Mouse (Mus musculus) cerebellum, adult 8-10 months (tissue): ENCODE measurements around the gene Bola1.
"Not testable (repeated sequence)": the region's sequence is repeated elsewhere in the genome, so short reads cannot be mapped to it uniquely, and the experiment has no call there.

ENCODE experiments used
- DNase-seq: peaks from one replicate; pipeline ENCODE4 v3.0.0; 2022

Gene Bola1

DNA sequence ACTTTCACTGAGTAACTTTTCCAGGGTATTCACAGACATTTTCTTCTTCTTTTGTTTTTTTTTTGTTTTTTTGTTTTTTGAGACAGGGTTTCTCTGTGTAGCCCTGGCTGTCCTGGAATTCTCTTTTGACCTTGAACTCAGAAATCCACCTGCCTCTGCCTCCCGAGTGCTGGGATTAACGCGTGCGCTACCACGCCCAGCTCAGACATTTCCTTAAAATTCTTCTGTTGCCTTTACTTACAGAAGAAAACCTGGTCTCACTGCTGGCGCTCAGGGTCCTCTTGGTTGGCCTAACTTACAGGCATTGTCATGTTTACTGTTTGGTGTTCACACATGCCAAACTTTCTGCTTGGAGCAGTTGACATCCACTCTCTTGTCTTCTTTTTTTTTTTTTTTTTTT, 44.3 kb downstream of the Bola1 start:
- no peak for DNase-seq

DNA sequence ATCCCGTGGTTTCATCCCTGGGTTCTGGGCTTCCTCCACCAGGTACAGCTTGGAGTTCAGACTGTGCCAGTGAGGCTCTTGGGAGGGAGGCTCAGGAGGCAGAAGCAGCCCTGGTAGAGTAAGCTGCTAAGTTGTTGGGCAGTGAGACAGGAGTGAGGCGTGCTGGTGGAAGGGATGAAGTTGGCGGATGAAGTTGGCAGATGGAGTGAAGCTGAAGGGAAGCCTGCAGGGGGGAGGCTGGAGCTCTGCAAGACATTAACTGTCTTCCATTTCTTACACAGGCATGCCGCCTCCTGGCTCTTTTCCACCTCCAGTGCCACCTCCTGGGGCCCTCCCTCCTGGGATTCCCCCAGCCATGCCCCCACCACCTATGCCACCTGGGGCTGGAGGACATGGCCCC, 45.5 kb downstream of the Bola1 start:
- DNase-seq = not testable (repeated sequence)

- no peak for DNase-seq
These were observed 46.3 kb downstream of the Bola1 start for GRCm38 (mm10) chr3:96173185-96173584.

DNA sequence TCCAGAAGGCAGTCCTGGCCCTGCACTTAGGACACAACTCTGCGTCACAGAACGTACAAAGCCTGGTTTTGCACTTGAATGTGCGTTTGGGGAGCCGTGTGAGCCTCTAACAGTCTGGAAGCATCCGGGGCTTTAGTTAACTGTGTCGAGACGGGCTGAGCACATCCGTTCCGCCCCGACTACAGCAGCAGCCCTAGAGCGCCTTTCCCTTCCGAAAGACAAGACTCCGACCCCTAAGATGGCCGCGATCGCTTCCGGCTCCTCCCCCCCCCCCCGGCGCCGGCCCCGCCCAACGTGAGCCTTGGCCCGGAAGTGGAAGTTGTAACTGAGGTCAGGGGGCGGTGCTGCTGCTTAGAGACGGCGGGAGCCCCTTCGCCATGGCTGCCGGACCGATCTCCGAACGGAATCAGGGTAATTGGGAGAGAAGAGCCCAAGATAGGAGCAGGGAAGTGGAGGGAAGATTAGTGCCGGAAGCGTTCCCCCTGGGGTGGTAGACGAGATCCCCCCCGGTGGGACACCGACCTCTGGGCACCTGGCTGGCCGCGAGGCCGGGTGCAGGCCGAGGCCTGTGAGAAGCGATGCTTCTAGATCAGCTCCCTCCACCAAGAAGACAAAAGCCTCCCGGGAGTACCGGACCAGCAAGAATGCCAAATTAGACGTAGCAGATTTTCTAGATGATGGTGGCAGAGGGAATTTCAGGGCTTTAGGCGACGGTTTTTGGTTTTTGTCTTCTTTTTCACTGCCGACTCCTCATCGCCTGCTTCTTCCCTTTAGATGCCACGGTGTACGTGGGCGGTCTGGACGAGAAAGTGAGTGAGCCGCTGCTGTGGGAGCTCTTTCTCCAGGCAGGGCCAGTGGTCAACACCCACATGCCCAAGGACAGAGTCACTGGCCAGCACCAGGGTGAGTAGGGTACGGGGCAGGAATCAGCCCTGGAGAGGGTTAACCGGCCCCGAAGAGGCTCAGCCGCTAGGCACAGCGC, 47.0 kb downstream of the Bola1 start, which contains the start of gene Sf3b4:
Sf3b4 (plus strand) TSS at position 136 of the 982 bp plus-strand sequence.
- peak; percentile 80 for DNase-seq

DNA sequence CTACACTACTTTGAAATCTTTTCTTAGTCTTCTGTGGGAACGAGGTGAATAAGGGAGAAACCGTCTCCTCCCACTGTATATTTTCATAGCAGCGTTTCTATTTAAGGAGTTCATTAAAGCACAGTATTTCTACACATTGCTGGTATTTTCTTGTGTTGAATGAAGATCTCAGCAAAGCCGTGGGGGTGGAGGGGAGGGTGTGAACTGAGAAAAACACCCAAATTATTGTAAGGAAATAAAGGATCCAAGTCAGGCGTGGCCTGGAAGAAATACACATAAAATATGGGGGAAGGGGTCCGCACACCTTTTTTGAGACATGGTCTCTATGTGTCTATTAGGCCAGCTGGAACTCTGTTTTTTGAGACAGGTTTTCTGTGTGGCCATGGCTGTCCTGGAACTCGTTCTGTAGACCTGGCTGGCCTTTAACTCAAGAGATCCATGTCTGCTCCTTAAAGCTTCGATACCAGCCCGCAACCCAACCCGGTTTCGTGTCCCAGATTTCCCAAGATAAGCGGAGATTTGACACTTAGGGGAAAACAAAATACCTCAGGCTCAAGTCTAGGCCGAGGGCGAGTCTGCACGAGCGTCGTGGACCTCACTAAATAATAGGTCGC, 47.8 kb downstream of the Bola1 start:
- DNase-seq = peak; percentile 44

DNA sequence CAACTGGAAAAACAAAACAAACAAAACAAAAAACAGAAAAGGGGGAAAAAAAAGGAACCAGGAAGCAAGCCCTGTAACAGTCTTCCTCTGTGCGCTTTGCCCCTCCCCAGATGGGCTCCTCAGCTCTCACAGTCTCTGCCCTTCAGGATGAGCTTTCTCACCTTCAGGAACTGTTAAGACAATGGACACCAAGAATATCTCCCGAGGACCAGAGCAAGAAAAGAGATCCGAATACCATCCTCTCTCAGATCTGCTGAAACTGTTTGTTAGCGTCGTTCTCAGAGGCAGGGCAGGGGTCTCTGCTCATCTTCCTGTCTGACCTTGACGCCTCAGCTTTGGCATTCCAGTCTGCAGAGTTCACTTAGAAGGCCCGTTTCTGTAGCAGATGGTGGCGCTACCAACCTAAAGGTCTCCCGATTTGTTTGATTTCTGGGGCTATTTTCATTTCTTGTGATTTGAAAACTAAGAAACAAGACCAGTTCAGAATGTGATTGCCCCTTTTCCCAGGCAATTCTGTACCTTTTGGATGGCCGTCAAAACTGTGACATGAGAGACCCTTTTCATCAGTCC, 48.4 kb downstream of the Bola1 start:
- DNase-seq = no peak

- DNase-seq = no peak
These were observed 49.2 kb downstream of the Bola1 start for GRCm38 (mm10) chr3:96170276-96170675.

DNA sequence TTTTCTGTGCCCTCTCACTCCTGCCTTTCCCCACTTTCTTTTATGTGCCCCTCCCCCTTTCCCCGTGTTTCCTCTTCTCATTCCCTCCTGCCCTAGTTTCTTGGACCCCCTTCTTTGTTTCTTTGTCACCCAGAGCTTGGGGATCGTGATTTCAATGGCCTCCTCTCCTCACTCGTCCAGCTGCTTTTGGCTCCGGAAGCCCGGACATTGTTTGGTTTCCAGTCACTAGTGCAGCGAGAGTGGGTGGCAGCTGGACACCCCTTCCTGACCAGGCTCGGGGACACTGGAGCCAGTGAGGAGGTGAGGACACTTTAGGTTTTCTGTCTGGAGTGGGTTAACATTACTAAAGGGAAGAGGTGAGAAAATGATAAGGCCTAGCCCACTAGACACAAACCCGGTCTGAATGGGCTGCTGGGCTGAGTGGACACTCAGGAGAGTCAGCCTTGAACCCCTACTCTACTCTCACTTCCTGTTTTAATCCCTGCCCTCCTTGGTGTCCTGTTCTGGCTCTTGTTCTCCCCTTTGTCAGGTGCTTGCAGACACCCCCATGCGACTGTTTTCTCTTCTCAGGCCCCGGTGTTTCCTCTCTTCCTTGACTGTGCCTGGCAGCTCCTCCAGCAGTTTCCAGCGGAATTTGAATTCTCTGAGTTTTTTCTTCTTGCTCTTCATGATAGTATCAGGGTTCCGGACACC, 50.9 kb downstream of the Bola1 start:
- no peak for DNase-seq

GRCm38 (mm10) chr3:96163040-96163439, 56.5 kb downstream of the Bola1 start:
- no peak for DNase-seq

DNA sequence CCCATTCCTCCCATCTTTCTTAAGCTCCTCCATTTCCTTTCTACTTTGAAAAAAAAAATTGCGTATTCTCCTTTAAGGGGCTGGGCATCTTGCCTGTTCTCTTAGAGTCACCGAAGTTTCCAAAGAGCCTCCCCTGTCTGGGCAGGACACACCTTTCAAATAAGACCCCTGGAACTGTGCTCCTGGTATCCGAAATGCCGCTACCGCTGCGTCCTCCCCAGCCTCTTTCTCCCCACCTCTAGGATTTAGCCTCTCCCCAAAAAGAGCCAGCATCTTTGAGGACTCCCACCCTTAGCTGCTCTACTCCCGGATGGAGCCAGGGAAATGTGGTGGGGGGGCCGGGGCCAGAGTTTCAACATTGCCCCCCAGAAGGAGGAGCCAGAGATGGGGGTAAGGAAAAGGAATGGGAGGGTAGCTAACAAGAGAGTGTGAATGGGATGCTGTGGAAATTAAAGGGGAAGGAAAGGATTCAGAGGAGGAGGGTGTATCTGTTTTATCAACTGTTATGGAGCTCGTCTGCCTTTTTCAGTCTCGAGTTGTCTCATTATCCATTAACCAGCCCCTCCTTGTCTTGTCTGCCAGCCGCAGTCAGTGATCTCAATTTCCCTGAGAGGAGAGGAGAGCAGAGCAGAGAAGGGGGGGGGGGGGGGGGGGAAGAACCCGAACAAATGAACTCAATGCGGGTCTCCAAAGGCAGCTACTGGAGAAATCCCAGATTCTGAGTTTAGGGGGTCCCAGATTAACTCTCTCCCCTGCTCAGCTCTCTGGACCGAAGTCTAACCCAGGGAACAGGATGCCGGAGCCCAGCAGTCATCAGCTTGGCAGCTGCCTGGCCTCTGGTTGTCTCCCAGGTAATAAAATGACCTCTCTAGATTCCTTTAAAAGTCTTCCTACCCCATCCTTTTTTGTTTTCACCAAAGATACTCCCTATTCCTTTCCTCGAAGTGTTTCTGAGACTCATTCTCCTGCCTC, 57.4 kb downstream of the Bola1 start, which contains the start of gene Mtmr11:
Mtmr11 (plus strand) TSS at position 136 of the 972 bp plus-strand sequence.
- no peak for DNase-seq

DNA sequence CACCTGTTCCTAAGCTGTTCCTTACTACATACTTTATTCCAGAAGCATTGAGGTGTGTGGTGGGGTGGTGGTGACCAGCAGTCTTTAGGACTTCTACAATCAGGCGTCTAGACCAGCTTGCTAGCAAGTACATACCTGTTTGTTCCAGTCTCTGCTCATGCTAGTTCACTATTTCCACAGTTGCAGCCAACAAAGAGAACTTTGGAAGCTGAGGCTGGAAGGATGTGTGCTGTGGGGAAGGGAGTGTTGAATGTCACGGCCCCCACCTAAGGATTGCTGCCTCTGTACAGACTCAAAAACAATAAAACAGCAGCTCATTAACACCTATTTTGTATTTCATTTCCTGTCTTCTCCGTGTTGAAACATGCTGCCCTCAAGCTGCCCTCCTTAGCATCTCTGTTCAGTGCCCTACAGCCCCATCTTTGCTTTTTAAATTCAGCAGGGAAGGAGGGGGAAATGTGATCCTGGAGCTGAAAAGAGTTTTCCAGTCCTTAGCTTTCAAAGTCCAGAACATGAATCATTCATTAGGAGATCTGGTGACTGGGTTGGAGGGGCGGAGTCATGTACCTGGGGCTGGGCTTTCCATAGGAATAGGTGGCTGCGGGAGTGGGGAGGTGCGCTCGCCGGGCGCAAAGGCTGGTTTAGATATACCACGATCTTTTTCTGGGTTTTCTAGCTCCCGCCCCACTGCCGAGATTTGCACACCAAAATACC, 58.5 kb downstream of the Bola1 start:
- peak; percentile 72 for DNase-seq

DNA sequence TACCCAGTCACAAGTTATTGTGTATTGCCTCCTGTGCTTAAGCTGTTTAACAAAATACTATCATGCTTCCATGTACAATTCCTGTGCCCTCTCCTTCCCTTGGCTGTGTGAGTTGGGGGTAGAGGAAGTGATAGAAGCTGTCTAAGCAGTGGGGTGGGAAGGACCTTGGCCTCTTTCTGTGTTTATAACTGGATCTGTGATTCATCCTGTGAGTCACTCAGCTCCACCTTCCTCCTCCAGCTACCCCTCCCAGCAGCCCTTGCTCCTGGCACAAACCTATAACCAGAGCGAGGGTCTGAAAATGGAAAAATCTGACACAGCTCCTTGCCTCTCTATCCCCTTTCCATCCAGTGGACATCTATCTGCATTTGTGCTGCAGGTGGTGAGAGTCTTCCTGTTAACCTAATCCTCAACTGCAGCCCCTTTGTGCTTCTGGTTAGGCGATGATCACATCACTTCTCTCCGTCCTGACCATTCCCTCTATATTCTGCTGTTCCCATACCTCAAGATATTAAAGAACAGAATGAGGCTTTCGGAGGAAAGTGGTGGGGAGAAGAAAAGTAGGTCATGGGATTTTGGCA, 59.2 kb downstream of the Bola1 start:
- DNase-seq = no peak

GRCm38 (mm10) chr3:96159820-96160219, 59.7 kb downstream of the Bola1 start:
- no peak for DNase-seq

- DNase-seq = no peak
These were observed 64.0 kb downstream of the Bola1 start for GRCm38 (mm10) chr3:96155501-96155900.

DNA sequence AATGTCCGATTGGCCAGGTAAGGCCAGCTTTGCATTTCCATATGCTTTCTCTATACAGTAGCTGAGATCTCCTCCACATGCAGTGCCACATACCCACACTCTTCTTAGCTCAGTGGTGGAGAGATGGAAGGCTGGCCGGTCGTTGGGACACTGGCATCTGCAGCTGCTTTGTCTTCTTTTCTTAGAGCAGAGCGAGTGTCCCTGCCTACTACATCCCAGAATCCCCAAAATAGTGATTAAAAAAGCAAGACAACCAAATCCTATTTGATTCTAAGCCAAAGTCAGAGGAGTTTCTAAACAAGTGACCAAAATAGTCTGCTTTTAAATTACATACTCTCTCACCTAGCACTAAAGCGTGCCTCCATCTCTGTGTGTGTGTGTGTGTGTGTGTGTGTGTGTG, 66.9 kb downstream of the Bola1 start:
- DNase-seq = no peak

DNA sequence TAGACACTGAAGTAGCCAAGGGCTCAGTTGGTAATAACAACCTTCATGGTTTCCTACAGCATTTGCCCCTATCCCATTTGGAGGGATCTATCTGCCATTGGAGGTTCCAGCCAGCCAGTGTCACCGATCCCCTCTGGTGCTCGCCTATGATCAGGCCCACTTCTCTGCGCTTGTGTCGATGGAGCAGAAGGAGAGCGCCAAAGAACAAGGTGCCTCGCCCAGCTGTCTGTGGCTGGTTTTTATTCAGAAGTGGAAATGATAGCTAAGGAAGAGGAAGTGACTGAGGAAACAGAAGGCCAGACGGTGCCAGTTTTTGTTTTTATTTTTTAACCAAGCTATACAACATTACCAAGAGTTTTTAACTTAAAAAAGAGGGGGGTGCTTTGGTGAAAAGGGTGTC, 67.7 kb downstream of the Bola1 start:
- no peak for DNase-seq

DNA sequence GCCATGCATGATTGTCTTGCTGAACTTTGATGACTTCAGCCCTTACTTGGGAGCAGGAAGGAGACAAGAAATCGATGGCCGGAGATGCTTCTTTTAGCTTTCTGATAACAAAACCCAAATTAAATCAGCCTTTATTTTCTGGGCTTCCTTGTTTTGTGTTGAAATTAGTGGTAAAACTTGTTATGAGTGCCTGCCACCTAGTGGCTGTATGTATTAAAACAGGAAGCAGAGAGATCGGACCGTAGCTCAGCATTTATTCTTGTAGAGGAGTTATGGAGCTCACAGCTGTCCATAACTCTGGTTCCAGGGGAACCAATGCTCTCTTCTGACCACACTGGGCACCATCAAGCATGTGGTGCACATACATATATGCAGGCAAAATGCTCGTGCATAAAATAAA, 71.6 kb downstream of the Bola1 start:
- DNase-seq = peak; percentile 61
